Mouse (Mus musculus) MEL (cell line): ENCODE measurements around the gene Galntl5.

Experiments used
- CHD2 ChIP-seq: IDR thresholded peaks from 2 replicates; pipeline ENCODE4 v1.6.1; 2011; ENCODE audit warnings: low read length, improper control_type of control experiment
- CTCF ChIP-seq, 3 experiments: IDR thresholded peaks in 2 of 3; conservative IDR thresholded peaks in 1 of 3; 2 replicates each; pipeline ENCODE4 v1.5.1; 2011 to 2012; ENCODE audit warnings: low read length in 3 of 3, low read depth in 2 of 3, mild to moderate bottlenecking in 2 of 3, improper control_type of control experiment in 1 of 3, inconsistent platforms in 1 of 3, mixed read lengths in 1 of 3, moderate library complexity in 1 of 3; ENCODE audit not compliant: control insufficient read depth in 1 of 3, insufficient read depth in 1 of 3, poor library complexity in 1 of 3, severe bottlenecking in 1 of 3
- EP300 ChIP-seq, 2 experiments: IDR thresholded peaks; 2 replicates each; pipeline ENCODE4 v1.6.1; 2011; ENCODE audit warnings: improper control_type of control experiment in 2 of 2, low read length in 2 of 2, low read depth in 1 of 2, mild to moderate bottlenecking in 1 of 2
- GATA1 ChIP-seq: IDR thresholded peaks from 2 replicates; pipeline ENCODE4 v1.6.1; 2011; ENCODE audit warnings: low read depth, low read length, improper control_type of control experiment
- HCFC1 ChIP-seq: IDR thresholded peaks from 2 replicates; pipeline ENCODE4 v1.6.1; 2012; ENCODE audit warnings: low read depth, mild to moderate bottlenecking, inconsistent platforms, low read length, improper control_type of control experiment, moderate library complexity
- KAT2A ChIP-seq: conservative IDR thresholded peaks from 2 replicates; pipeline ENCODE4 v1.6.1; 2012; ENCODE audit warnings: low read depth, low read length, improper control_type of control experiment, inconsistent platforms
- POLR2A ChIP-seq, 2 experiments: IDR thresholded peaks; 2 replicates each; pipeline ENCODE4 v1.6.1; 2011 to 2012; ENCODE audit warnings: low read length in 2 of 2, mild to moderate bottlenecking in 2 of 2, control low read depth in 1 of 2, improper control_type of control experiment in 1 of 2, low read depth in 1 of 2, moderate library complexity in 1 of 2; ENCODE audit not compliant: control insufficient read depth in 1 of 2, insufficient read depth in 1 of 2, poor library complexity in 1 of 2
- RCOR1 ChIP-seq: IDR thresholded peaks from 2 replicates; pipeline ENCODE4 v1.6.1; 2012; ENCODE audit warnings: low read depth, mild to moderate bottlenecking, inconsistent platforms, low read length, improper control_type of control experiment
- TAL1 ChIP-seq: IDR thresholded peaks from 2 replicates; pipeline ENCODE4 v1.6.1; 2012; ENCODE audit warnings: mild to moderate bottlenecking, inconsistent platforms, low read length, moderate library complexity, mixed read lengths
- TBP ChIP-seq: IDR thresholded peaks from 2 replicates; pipeline ENCODE4 v1.8.0; 2011; ENCODE audit warnings: low read depth, low read length, improper control_type of control experiment

DNA sequence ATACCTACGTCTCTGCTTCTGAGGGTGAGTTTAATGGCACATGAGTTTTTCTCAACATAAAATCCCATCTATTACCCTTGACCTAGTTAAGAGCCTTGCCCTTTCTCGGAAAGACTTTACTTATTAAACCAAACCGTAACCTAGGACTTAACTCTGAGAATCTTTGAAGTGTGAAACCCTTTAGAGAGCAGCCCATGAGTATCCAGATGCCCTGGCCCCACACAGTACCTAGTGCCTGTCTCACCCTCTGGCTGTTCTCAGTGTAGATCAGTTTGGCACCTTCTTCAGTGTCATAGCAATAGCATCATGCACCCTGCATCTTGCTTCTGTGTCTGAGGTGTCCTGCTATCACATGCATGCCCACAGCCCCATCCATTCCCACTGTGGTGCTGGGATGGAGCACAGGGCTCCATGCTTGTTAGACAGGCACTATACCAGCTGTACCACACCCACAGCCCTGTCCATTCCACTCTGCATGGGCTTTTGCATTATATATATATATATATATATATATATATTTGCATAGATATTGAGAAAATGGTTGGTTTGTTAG lies 1.2 kb upstream of the Galntl5 start:
- TF ChIP-seq POLR2A (IDR thresholded peaks at IDR 0.05; ENCODE audit: control insufficient read depth in 1 of 2, insufficient read depth in 1 of 2, low read depth in 1 of 2, low read length in 2 of 2, poor library complexity in 1 of 2): no peak
- TF ChIP-seq EP300 (IDR thresholded peaks at IDR 0.05; ENCODE audit: low read depth in 1 of 2, low read length in 2 of 2): no peak
- no peak for TF ChIP-seq TAL1
- TF ChIP-seq CHD2: no peak
- TF ChIP-seq CTCF (IDR thresholded peaks at IDR 0.05 in 2 of 3, conservative IDR thresholded peaks at IDR 0.05 in 1 of 3; ENCODE audit: control insufficient read depth in 1 of 3, insufficient read depth in 1 of 3, low read depth in 2 of 3, low read length in 3 of 3, poor library complexity in 1 of 3, severe bottlenecking in 1 of 3): no peak
- no peak for TF ChIP-seq KAT2A
- TF ChIP-seq GATA1: no peak
- no peak for TF ChIP-seq HCFC1
- TF ChIP-seq TBP: no peak
- no peak for TF ChIP-seq RCOR1
